Mouse (Mus musculus): ENCODE measurements at regions not wholly inside any gene's neighbourhood (a gene's known extent, or its start where the extent isn't known, plus 50 kb on each side); places are given as distances from the start of the nearest gene placed in this dataset.

DNA sequence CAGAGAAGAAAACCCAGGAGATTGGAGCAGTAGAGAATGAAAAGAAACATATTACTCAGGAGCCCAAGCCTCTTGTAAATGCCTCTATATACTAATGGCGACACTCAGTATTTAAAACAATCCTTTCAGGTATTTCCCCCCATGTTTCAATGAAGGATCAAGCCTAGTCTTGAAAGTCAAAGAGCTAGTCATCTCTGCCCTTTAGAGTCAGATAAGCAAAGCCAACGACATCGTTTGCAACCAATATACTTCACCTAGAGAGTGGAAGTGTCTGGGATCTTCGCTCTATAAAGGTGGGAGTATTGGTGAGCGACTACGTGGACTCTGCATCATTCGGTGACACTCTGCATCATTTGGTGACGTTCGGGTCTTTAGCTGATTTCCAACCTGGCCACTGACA, 401.8 kb upstream of the Adgrl2 start:
- TF ChIP-seq GATA1 (IDR thresholded peaks at IDR 0.05; ENCODE audit: borderline replicate concordance, low read length): no peak
- TF ChIP-seq FLI1 (IDR thresholded peaks at IDR 0.05; ENCODE audit: low read length): no peak

Measured in megakaryocyte, embryonic 14.5 days (primary cell).